Mouse (Mus musculus) lung, embryonic 16.5 days (tissue): ENCODE results near the gene Gm10912. TPM values are rescaled to one million over a fixed set of nuclear protein-coding genes. Genes with fewer than 3 reads are reported as not detected.
"Not testable (repeated sequence)": the region's sequence is repeated elsewhere in the genome, so short reads cannot be mapped to it uniquely, and the experiment has no call there.

Experiments
- ATAC-seq: fragments of 200-750 bp; cut with Nextera tagmentation; 2 replicates; pipeline ENCODE4 v1.8.0; 2017; ENCODE audit warnings: low read depth, mild to moderate bottlenecking, moderate library complexity
- H3K27ac ChIP-seq: fragments of 300-500 bp; sonication (generic); 2 replicates; pipeline ENCODE4 v1.5.1; 2014; ENCODE audit warnings: mild to moderate bottlenecking, control low read depth, low read length
- H3K27me3 ChIP-seq: fragments of 300-500 bp; sonication (generic); 2 replicates; pipeline ENCODE4 v1.6.1; 2014; ENCODE audit warnings: low read depth, low read length, mixed read lengths; ENCODE audit not compliant: control insufficient read depth, insufficient read depth
- H3K36me3 ChIP-seq: fragments of 300-500 bp; sonication (generic); 2 replicates; pipeline ENCODE4 v1.6.1; 2014; ENCODE audit warnings: low read length; ENCODE audit not compliant: control insufficient read depth, insufficient read depth
- H3K4me1 ChIP-seq: fragments of 300-500 bp; sonication (generic); replicated peaks from 2 replicates; pipeline ENCODE4 v1.6.1; 2014; ENCODE audit warnings: low read length, mixed read lengths; ENCODE audit not compliant: control insufficient read depth, insufficient read depth
- H3K4me2 ChIP-seq: fragments of 300-500 bp; sonication (generic); 2 replicates; pipeline ENCODE4 v1.6.1; 2014; ENCODE audit warnings: low read depth, low read length, control low read depth
- H3K4me3 ChIP-seq: fragments of 300-500 bp; sonication (generic); 2 replicates; pipeline ENCODE4 v1.5.1; 2014; ENCODE audit warnings: mild to moderate bottlenecking, low read length, control low read depth
- H3K9ac ChIP-seq: fragments of 300-500 bp; sonication (generic); 2 replicates; pipeline ENCODE4 v1.6.1; 2014; ENCODE audit warnings: low read length, control low read depth
- H3K9me3 ChIP-seq: fragments of 300-500 bp; sonication (generic); 2 replicates; pipeline ENCODE4 v1.6.1; 2016; ENCODE audit warnings: low read length; ENCODE audit not compliant: control insufficient read depth
- WGBS: fragments of 180-500 bp; shearing (Covaris S2); extraction: QIAGEN DNeasy Blood & Tissue Kit; methylation state at CpG from one replicate; pipeline ENCODE4 v1.1.7; 2014; 5-methylcytosine and 5-hydroxymethylcytosine counted together
- polyA plus RNA-seq: library from polyadenylated mRNA; unstranded; fragments of >200 nt; fragmentation: Nextera tagmentation; extraction: Ambion mirVana; gene quantifications from 2 replicates; pipeline ENCODE4 v1.2.1, GENCODE M21; 2015

Gm10912 gene
- polyA plus RNA-seq, 1 experiment from 2014 or later = not detected

DNA sequence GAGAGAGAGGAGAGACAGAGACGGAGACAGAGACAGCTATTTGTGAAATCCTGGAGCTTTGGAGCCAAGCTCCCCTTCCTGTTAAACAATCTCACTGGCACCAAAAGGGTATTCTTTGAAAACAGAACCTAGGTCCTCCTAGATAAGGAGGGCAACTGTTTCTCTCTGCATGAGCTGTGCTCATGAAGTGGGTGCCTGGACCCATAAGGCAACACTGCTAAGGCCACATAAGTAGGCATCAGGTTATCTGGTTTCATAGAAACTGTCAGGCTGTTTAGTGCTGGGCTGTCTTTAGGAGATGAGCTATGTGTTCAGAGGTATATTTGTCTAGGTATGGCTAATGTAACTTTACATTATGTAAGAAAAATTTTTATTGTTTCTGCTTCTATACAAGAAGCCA lies 21.9 kb downstream of the Gm10912 start:
- not testable (repeated sequence) for H3K27me3 ChIP-seq, H3K9ac ChIP-seq, H3K4me1 ChIP-seq, ATAC-seq, H3K4me2 ChIP-seq, H3K4me3 ChIP-seq, H3K9me3 ChIP-seq, H3K36me3 ChIP-seq, H3K27ac ChIP-seq
- 67% methylated on average over 1 of the region's 1 CpGs for WGBS

DNA sequence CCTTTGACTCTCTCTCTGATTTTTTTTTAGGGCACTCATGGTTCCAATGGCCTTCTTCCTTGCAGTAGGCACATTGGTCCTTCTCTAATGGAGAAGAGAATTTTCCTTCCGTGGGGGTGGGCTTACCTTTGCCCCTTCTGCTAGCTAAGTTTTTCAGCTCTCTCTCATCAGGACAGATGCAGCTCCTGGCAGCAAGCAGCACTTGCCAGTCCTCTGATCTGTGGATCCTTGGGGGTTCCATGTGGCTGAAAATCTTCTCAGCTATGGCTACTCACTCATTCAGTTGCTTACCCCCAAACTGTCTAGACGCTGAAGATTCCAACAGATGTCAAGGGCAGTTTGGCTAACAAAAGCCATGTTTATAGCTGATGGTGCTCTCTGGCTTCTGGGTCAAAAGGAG lies 27.7 kb downstream of the Gm10912 start:
- Histone ChIP-seq H3K36me3 (no peaks in the 10 kb centered on the region), H3K4me1 (0 out of 2 replicates have a peak, but pooled peaks cover 4% of the 10 kb centered on the region)

GRCm38 (mm10) chr2:104095741-104096213 lies 30.2 kb downstream of the Gm10912 start, which contains the start of gene Cd59a:
Gene Cd59a, plus strand, starts transcription at chr2:104095801.
- Histone ChIP-seq H3K4me3 (peak within 1 kb of the TSS; percentile 60), H3K27ac (peak within 1 kb of the TSS; percentile 68), H3K9me3 (no peaks in the 10 kb centered on the region), H3K27me3 (no peaks in the 10 kb centered on the region), H3K9ac (peak within 1 kb of the TSS; percentile 68), H3K4me2 (peak within 1 kb of the TSS; percentile 68), H3K4me1 (0 out of 2 replicates have a peak, but pooled peaks cover 8% of the 10 kb centered on the region), H3K36me3 (no peaks in the 10 kb centered on the region)
- peak; percentile 97 for ATAC-seq
- 4% methylated on average over 15 of the region's 15 CpGs for WGBS

More for the DNA sequence above, 27.7 kb downstream of the Gm10912 start:
- H3K27ac ChIP-seq = no peak overlapping the region
- no peaks in the 10 kb centered on the region for H3K27me3 ChIP-seq
- no peak overlapping the region for H3K4me2 ChIP-seq
- no peak overlapping the region for H3K9ac ChIP-seq
- H3K4me3 ChIP-seq = no peak overlapping the region
- 73% methylated on average over 2 of the region's 2 CpGs for WGBS
- no peak for ATAC-seq
- no peaks in the 10 kb centered on the region for H3K9me3 ChIP-seq

DNA sequence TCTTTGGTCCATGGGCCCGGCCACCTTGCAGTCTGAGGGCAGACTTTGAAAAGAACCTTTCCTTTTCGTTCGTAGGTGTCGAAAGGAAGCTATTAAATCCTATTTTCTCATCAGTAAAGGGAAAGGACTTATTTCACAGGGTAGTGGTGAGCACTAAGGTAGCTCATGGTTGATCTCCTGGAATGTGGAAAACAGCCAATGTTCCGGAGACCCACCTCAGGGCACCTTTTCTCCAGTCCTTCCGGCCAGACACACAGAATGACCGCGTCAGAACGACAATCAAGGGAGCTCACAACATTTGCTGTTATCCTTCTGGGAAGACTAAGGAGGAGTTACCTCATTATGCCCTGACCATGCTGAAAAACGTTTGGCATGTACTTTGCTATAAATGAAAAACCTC lies 30.6 kb downstream of the Gm10912 start:
- ATAC-seq = no peak
- Histone ChIP-seq H3K4me1 (0 out of 2 replicates have a peak, but pooled peaks cover 8% of the 10 kb centered on the region), H3K9me3 (no peaks in the 10 kb centered on the region), H3K4me2 (peak overlapping the region; percentile 68), H3K9ac (peak overlapping the region; percentile 68), H3K36me3 (no peaks in the 10 kb centered on the region), H3K27me3 (no peaks in the 10 kb centered on the region), H3K4me3 (peak overlapping the region; percentile 60), H3K27ac (peak overlapping the region; percentile 68)
- 39% methylated on average over 10 of the region's 10 CpGs for WGBS

- H3K9ac ChIP-seq, H3K27me3 ChIP-seq, H3K4me2 ChIP-seq, H3K27ac ChIP-seq, H3K4me3 ChIP-seq, H3K4me1 ChIP-seq, H3K9me3 ChIP-seq, H3K36me3 ChIP-seq, ATAC-seq: not testable (repeated sequence)
- 80% methylated on average over 1 of the region's 1 CpGs for WGBS
Measured at GRCm38 (mm10) chr2:104096796-104097195, 31.2 kb downstream of the Gm10912 start.

- 94% methylated on average over 4 of the region's 4 CpGs for WGBS
- not testable (repeated sequence) for H3K4me2 ChIP-seq, H3K9ac ChIP-seq, ATAC-seq, H3K4me3 ChIP-seq, H3K36me3 ChIP-seq, H3K4me1 ChIP-seq, H3K27me3 ChIP-seq, H3K9me3 ChIP-seq, H3K27ac ChIP-seq
Measured at GRCm38 (mm10) chr2:104097396-104097795, 31.8 kb downstream of the Gm10912 start.

DNA sequence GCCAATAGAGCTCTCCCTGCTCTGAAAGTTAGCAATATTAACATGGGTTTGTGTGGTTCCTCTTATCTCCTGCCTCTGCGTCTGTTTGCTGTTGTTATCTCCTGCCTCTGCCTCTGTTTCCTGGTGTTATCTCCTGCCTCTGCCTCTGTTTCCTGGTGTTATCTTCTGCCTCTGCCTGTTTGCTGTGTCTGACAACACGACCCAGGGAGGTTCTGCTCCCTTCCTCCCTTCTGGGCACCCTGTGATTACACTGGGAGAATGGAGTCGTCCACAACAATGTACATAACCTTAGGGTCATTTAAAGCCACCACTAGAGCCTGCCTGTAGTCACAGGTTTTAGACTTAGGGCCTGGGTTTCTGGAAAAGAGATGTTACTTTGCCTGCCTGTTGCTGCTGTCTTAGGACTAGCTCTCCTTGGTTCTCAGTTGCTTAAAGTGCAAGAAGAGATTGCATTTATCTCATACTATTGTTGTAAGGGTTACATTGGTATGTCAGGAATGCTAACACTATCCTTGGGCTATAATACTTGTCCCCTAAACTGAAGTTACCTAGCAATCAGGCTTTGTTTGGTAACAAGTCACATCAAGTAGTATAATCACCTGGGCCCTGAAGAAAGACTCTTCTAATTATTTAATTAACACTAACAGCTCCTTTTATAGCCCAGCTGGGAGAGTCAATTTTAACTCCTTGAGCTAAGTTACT lies 33.1 kb downstream of the Gm10912 start:
- H3K36me3 ChIP-seq = no peaks in the 10 kb centered on the region
- no peak for ATAC-seq
- 0 out of 2 replicates have a peak, but pooled peaks cover 8% of the 10 kb centered on the region for H3K4me1 ChIP-seq
- H3K27ac ChIP-seq = 0 out of 2 replicates have a peak overlapping the region, but pooled peaks have one; percentile 30
- H3K4me3 ChIP-seq = no peak overlapping the region
- H3K4me2 ChIP-seq = no peak overlapping the region
- no peaks in the 10 kb centered on the region for H3K27me3 ChIP-seq
- H3K9ac ChIP-seq = no peak overlapping the region
- H3K9me3 ChIP-seq = no peaks in the 10 kb centered on the region
- 8% methylated on average over 3 of the region's 3 CpGs for WGBS

- no peak overlapping the region for H3K4me2 ChIP-seq
- no peaks in the 10 kb centered on the region for H3K27me3 ChIP-seq
- H3K9me3 ChIP-seq = no peaks in the 10 kb centered on the region
- H3K4me3 ChIP-seq = no peak overlapping the region
- 0 out of 2 replicates have a peak, but pooled peaks cover 8% of the 10 kb centered on the region for H3K4me1 ChIP-seq
- no peak overlapping the region for H3K9ac ChIP-seq
- no peak overlapping the region for H3K27ac ChIP-seq
- ATAC-seq = no peak
- 91% methylated on average over 2 of the region's 2 CpGs for WGBS
- H3K36me3 ChIP-seq = no peaks in the 10 kb centered on the region
Measured at GRCm38 (mm10) chr2:104099231-104099585, 33.6 kb downstream of the Gm10912 start.

GRCm38 (mm10) chr2:104099946-104100345 lies 34.3 kb downstream of the Gm10912 start:
- H3K9me3 ChIP-seq = no peaks in the 10 kb centered on the region
- H3K27ac ChIP-seq = no peak overlapping the region
- no peak for ATAC-seq
- no peak overlapping the region for H3K9ac ChIP-seq
- H3K4me2 ChIP-seq = no peak overlapping the region
- 48% methylated on average over 1 of the region's 1 CpGs for WGBS
- H3K4me3 ChIP-seq = no peak overlapping the region
- no peaks in the 10 kb centered on the region for H3K27me3 ChIP-seq
- H3K4me1 ChIP-seq = 0 out of 2 replicates have a peak, but pooled peaks cover 8% of the 10 kb centered on the region
- H3K36me3 ChIP-seq = no peaks in the 10 kb centered on the region
